Mouse (Mus musculus) embryonic facial prominence, embryonic 14.5 days (tissue): ENCODE results near the gene Hspa12a. TPM values are rescaled to one million over a fixed set of nuclear protein-coding genes. Genes with fewer than 3 reads are reported as not detected.

Experiments used
- ATAC-seq: fragments of 200-750 bp; cut with Nextera tagmentation; 2 replicates; pipeline ENCODE4 v1.8.0; 2017; ENCODE audit warnings: low read depth, moderate number of reproducible peaks, moderate TSS enrichment
- DNase-seq: peaks from one replicate; pipeline ENCODE4 v3.0.0-alpha.2; 2015; ENCODE audit warnings: low spot score
- H3K27ac ChIP-seq: fragments of 300-500 bp; sonication (generic); replicated peaks from 2 replicates; pipeline ENCODE4 v1.5.1; 2014; ENCODE audit warnings: low read depth, mild to moderate bottlenecking, low read length, moderate library complexity
- H3K27me3 ChIP-seq: fragments of 300-500 bp; sonication (generic); replicated peaks from 2 replicates; pipeline ENCODE4 v1.6.1; 2014; ENCODE audit warnings: low read length; ENCODE audit not compliant: control insufficient read depth, insufficient read depth
- H3K36me3 ChIP-seq: fragments of 300-500 bp; sonication (generic); 2 replicates; pipeline ENCODE4 v1.6.1; 2014; ENCODE audit warnings: low read length, mixed read lengths; ENCODE audit not compliant: control insufficient read depth, insufficient read depth
- H3K4me1 ChIP-seq: fragments of 300-500 bp; sonication (generic); 2 replicates; pipeline ENCODE4 v1.6.1; 2014; ENCODE audit warnings: antibody characterized with exemption, low read length; ENCODE audit not compliant: control insufficient read depth, insufficient read depth
- H3K4me2 ChIP-seq: fragments of 300-500 bp; sonication (generic); 2 replicates; pipeline ENCODE4 v1.6.1; 2014; ENCODE audit warnings: low read depth, mild to moderate bottlenecking, low read length, moderate library complexity, mixed read lengths
- H3K4me3 ChIP-seq: fragments of 300-500 bp; sonication (generic); 2 replicates; pipeline ENCODE4 v1.5.1; 2014; ENCODE audit warnings: low read depth, mild to moderate bottlenecking, low read length
- H3K9ac ChIP-seq: fragments of 300-500 bp; sonication (generic); 2 replicates; pipeline ENCODE4 v1.6.1; 2014; ENCODE audit warnings: low read depth, mild to moderate bottlenecking, low read length, moderate library complexity, mixed read lengths
- H3K9me3 ChIP-seq: fragments of 300-500 bp; sonication (generic); 2 replicates; pipeline ENCODE4 v1.6.1; 2016; ENCODE audit warnings: low read length; ENCODE audit not compliant: control insufficient read depth
- WGBS: fragments of 180-500 bp; shearing (Covaris S2); extraction: QIAGEN DNeasy Blood & Tissue Kit; methylation state at CpG from one replicate; pipeline ENCODE4 v1.1.7; 2014; 5-methylcytosine and 5-hydroxymethylcytosine counted together
- polyA plus RNA-seq: library from polyadenylated mRNA; unstranded; fragments of >200 nt; fragmentation: Nextera tagmentation; extraction: Ambion mirVana; gene quantifications from 2 replicates; pipeline ENCODE4 v1.2.1, GENCODE M21; 2014

Gene Hspa12a
- polyA plus RNA-seq, 1 experiment from 2014 or later: 5.8 TPM

DNA sequence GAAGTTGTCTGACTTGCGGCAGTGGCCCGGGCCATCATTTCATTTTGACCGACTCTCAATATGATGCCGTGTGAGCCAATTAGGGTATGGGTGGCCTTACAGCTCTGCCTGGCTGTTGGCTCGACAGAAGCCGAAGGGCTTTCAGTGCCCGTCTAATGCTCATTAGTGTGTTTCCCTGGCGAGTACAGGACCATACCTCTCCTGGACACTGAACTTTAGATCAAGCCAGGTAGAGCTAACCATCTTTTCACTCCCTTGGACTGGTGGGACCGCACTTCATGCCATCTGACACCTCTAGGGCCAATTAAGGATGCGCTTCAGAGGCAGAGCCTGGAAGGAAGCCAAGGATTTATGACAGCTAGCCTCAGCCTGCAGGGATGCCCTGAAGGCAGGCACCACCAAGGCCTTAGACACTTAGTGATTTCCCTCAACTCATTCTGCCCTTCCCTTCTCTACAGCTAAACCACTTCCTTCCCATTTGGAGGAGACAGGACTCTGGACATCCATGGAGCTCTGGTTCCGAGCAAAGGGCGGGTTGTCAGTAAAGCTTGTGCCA, 148.3 kb downstream of the Hspa12a start:
- Histone ChIP-seq H3K4me2 (no peak overlapping the region), H3K9ac (no peak overlapping the region), H3K4me1 (0 out of 2 replicates have a peak, but pooled peaks cover 3% of the 10 kb centered on the region), H3K27me3 (no peaks in the 10 kb centered on the region), H3K9me3 (no peaks in the 10 kb centered on the region), H3K4me3 (no peak overlapping the region), H3K27ac (no peak overlapping the region), H3K36me3 (peaks cover 9% of the 10 kb centered on the region; the same call in 1 of the 2 replicates)
- no peak for DNase-seq
- 81% methylated on average over 12 of the region's 12 CpGs for WGBS
- ATAC-seq: no peak

DNA sequence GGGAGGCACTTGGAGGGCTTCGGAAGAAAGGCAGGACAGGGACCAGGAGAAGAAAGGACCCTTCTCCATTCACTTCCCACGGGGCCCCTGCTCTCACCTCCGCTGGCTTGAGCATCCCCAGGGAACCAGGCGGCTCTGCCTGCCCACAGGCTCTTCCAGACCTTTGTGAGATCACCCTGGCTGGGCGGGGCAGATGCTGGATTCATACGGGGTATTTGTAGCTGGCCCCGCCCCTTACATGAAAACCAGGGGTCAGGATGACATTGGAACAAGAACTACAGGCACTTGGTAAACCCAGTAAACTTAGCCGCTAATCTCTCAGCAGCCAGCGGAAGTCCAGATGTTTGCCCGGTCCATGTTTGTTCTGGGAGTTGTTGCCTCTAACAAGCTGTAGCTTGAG, 149.2 kb downstream of the Hspa12a start, which contains the start of gene 1700019N19Rik:
TSS of gene 1700019N19Rik (minus strand) at position 178 of the 400 bp plus-strand sequence.
- ATAC-seq (no peak), DNase-seq (no peak)
- Histone ChIP-seq H3K9me3 (no peaks in the 10 kb centered on the region), H3K4me3 (no peak within 1 kb of the TSS), H3K9ac (no peak within 1 kb of the TSS), H3K36me3 (0 out of 2 replicates have a peak, but pooled peaks cover 2% of the 10 kb centered on the region), H3K4me2 (no peak within 1 kb of the TSS), H3K27ac (no peak within 1 kb of the TSS), H3K4me1 (0 out of 2 replicates have a peak, but pooled peaks cover 3% of the 10 kb centered on the region), H3K27me3 (no peaks in the 10 kb centered on the region)
- 32% methylated on average over 10 of the region's 10 CpGs for WGBS

DNA sequence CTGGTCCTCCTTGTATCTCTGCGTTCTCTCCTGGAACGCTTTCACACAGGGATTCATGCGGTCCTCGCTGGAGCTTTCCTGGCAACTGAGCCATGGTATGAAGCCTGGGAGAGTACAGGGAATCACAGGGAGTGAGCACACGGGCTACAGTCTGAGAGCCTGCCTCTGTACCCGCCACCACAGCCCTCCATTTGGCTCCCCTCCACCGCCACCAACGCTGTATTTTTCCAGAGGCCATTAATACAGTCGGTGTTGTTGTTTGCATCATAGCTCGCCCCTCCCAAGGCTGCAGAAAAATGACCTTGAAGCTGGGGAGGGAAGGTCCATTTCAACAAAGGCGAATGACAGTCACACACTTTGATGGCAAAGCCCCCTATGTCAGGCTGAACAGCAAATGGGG, 154.3 kb downstream of the Hspa12a start:
- Histone ChIP-seq H3K9me3 (no peaks in the 10 kb centered on the region), H3K27ac (no peak overlapping the region), H3K27me3 (no peaks in the 10 kb centered on the region), H3K4me2 (no peak overlapping the region), H3K36me3 (no peaks in the 10 kb centered on the region), H3K4me3 (no peak overlapping the region), H3K9ac (no peak overlapping the region), H3K4me1 (0 out of 2 replicates have a peak, but pooled peaks cover 3% of the 10 kb centered on the region)
- ATAC-seq: no peak
- no peak for DNase-seq
- 84% methylated on average over 11 of the region's 11 CpGs for WGBS

DNA sequence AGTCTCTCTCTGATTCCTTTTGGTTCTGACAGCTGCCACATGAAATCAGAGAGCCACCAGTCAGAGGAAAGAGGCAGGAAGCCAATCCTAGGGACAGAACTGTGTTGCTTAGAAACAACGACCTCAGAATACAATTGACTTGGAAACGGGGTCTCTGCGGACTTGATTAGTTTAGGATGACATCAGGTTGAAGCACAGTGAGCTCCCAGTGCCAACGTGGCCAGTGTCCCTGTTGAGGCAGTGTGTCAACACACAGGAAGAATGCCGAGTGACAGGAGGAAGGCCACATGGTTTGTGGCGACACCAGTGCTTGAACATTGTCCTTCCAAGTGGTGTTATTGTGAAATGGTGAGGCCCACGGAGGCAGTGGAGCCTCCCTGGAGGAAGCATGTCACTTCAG, 159.5 kb downstream of the Hspa12a start:
- H3K27ac ChIP-seq: no peak overlapping the region
- H3K4me2 ChIP-seq: no peak overlapping the region
- no peaks in the 10 kb centered on the region for H3K36me3 ChIP-seq
- H3K4me3 ChIP-seq: no peak overlapping the region
- no peak overlapping the region for H3K9ac ChIP-seq
- H3K4me1 ChIP-seq: no peaks in the 10 kb centered on the region
- 45% methylated on average over 7 of the region's 7 CpGs for WGBS
- ATAC-seq: no peak
- H3K9me3 ChIP-seq: no peaks in the 10 kb centered on the region
- DNase-seq: peak; percentile 53
- H3K27me3 ChIP-seq: no peaks in the 10 kb centered on the region

- no peak overlapping the region for H3K9ac ChIP-seq
- no peaks in the 10 kb centered on the region for H3K9me3 ChIP-seq
- DNase-seq (no peak), ATAC-seq (no peak)
- H3K27ac ChIP-seq: no peak overlapping the region
- H3K4me2 ChIP-seq: no peak overlapping the region
- WGBS: 62% methylated on average over 4 of the region's 4 CpGs
- H3K4me1 ChIP-seq: no peaks in the 10 kb centered on the region
- no peaks in the 10 kb centered on the region for H3K27me3 ChIP-seq
- H3K36me3 ChIP-seq: no peaks in the 10 kb centered on the region
- H3K4me3 ChIP-seq: no peak overlapping the region
These were observed 161.9 kb downstream of the Hspa12a start for GRCm38 (mm10) chr19:58781566-58781965.

DNA sequence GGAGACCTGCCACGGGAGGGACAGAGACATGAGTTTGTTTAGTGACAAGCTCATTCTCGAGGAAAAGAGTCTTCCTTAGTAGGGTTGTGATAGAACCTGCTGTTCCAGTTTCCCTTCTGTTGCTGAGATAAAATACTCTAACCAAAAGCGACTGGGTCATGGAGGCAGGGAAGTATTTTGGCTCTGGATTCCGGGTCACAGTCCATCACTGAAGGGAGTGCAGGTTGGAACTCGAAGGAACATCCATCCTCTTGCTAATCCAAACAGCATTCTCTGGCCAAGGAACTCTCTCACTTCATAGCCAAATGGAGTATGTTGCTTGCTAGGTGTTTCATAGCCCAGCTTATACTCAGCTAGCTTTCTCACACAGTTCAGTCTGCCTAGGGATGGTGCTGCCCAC, 167.0 kb downstream of the Hspa12a start:
- no peaks in the 10 kb centered on the region for H3K27me3 ChIP-seq
- 70% methylated on average over 5 of the region's 5 CpGs for WGBS
- no peak for ATAC-seq

GRCm38 (mm10) chr19:58767329-58767728, 176.1 kb downstream of the Hspa12a start:
- Histone ChIP-seq H3K9me3 (no peaks in the 10 kb centered on the region), H3K36me3 (no peaks in the 10 kb centered on the region), H3K4me3 (no peak overlapping the region), H3K27ac (no peak overlapping the region), H3K4me1 (peaks cover 7% of the 10 kb centered on the region; the same call in 1 of the 2 replicates), H3K27me3 (no peaks in the 10 kb centered on the region), H3K4me2 (no peak overlapping the region), H3K9ac (no peak overlapping the region)
- WGBS: 87% methylated on average over 6 of the region's 6 CpGs
- ATAC-seq (no peak), DNase-seq (no peak)

More for the DNA sequence above, 167.0 kb downstream of the Hspa12a start:
- Histone ChIP-seq H3K4me3 (no peak overlapping the region), H3K4me1 (no peaks in the 10 kb centered on the region), H3K9ac (no peak overlapping the region), H3K4me2 (no peak overlapping the region), H3K27ac (no peak overlapping the region), H3K9me3 (no peaks in the 10 kb centered on the region), H3K36me3 (no peaks in the 10 kb centered on the region)
- peak; percentile 29 for DNase-seq

DNA sequence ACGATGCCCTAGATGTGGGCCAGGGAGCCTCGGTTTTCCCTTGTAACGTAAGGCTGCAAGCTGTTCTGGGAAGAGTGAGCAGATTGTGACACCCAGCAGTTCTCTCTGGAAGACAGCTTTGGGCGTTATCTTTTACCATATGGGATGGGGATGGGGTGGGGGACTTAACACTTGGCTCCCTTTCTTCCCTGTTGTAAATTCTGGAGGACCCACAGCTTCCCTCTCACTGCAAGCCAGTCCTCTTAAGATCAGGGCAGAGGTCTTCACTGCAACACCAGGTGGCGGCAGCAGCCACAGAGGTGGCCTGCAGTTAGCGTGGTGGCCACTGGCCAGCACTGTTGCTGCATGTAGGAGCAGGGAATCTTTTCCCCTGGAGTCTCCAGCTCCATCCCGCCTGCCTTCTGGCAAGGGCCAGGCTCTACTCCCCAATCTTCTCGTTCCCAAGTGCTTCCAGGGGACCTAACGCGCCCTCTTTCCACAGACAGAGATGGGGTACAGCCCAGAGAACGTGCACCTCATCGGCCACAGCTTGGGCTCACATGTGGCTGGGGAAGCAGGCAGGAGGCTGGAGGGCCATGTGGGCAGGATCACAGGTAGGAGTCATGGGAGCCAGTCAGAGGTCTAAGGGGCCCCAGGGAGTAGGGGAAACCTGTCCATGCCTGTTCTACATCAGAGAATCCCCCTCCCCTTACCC, 180.5 kb downstream of the Hspa12a start:
- Histone ChIP-seq H3K36me3 (no peaks in the 10 kb centered on the region), H3K4me2 (no peak overlapping the region), H3K4me3 (no peak overlapping the region), H3K27ac (no peak overlapping the region), H3K9me3 (no peaks in the 10 kb centered on the region), H3K4me1 (peaks cover 7% of the 10 kb centered on the region; the same call in 1 of the 2 replicates), H3K27me3 (no peaks in the 10 kb centered on the region), H3K9ac (no peak overlapping the region)
- 8% methylated on average over 12 of the region's 12 CpGs for WGBS
- ATAC-seq (peak; percentile 86), DNase-seq (peak; percentile 82)
